Mouse (Mus musculus) left cerebral cortex, postnatal 10 days (tissue): ENCODE data around the gene Ap3s2. TPM values are rescaled to one million over a fixed set of nuclear protein-coding genes. Genes with fewer than 3 reads are reported as not detected.

Experiments
- DNase-seq, 2 experiments: peaks; one replicate each; pipeline ENCODE4 v3.0.0; 2021 to 2022; ENCODE audit warnings: low spot score in 2 of 2, mixed read lengths in 1 of 2; ENCODE audit errors: extremely low spot score in 1 of 2
- intact Hi-C: fragments of 180-260 bp; cut with DNase I; formaldehyde crosslinking; loops from one replicate; pipeline ENCODE4 v1.15.1; 2025
- total RNA-seq, 2 experiments: library from RNA; stranded (reverse); gene quantifications; 2 replicates each; pipeline ENCODE4 v1.2.3; 2021

Ap3s2 gene
- total RNA-seq, 2 experiments from 2014 or later = 48.9 to 50.0 TPM

DNA sequence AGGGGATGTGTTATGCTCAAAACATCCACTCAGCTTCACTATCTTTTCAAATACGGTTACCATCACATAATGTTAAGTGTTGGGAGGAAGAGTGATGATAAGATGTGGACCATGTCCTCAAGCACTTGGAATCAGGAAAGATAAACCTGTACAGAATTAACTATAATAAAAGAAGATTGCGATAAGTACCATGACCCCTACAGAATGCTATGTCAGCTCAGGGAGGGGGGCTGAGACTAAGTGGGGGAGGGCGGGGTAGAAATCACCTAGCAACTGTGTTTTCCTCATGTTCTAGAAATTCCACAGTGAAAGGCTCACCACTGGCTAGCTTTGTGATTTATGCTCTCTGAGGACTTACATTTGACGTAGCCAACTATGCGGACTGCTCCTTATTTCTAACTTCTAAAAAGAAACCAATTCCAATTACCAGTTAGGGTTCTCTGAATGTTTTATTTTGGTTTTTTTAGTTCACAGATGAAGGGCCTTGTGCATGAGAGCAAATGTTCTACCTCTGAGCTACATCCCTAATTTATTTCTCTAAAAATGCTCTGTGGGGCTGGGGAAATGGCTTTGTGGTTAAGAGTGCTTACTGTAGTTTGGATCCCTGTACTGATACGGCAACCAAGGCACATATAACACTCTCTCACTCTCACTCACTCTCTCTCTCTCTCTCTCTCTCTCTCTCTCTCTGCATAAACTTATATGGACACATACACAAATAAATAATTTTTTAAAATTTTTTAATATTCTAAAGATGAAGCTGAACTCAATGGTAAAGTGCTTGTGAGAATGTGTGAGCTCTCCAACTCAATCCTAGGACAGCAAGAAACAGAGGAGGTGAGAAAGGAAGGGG, 27.6 kb downstream of the Ap3s2 start:
- DNase-seq = no peak
- intact Hi-C loops = no loop called here

DNA sequence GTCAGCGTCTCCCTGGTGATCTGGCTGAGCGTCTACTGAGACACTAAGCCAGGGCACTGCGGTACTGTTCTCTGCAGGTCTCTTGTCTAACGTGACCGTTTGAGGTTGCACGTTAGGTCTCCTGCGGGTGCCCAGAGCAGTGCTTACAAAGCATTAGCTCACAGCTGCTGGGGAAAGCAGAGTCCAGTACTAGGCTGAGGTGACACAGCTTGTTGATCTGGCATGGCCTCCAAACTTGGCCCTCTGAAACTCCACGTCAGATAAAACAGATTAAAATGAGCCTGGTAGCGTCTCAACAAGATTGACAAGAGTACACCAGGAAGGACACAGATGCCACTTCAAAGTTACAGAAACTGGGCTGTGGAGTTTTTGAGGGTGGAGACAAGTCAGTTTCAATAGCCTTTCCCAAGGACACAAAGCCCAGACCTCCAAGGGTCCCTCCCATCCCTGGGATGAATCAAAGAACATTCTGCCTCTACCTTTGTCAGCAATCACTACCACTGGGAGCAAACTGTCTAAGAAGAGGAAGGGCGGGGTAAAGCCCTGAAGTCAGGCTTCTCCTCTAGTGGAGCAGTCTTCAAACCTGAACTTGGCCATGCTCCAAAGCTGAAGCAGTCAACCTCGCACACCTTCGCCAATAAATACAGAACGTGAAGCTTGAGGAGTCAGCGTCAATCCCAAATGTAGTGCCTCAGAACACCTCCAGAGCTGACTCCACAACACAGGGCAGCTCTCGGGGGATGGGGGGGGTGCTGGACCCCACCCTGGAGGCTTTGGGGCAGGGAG, 29.8 kb downstream of the Ap3s2 start:
- DNase-seq = no peak
- intact Hi-C loops = no loop called here

DNA sequence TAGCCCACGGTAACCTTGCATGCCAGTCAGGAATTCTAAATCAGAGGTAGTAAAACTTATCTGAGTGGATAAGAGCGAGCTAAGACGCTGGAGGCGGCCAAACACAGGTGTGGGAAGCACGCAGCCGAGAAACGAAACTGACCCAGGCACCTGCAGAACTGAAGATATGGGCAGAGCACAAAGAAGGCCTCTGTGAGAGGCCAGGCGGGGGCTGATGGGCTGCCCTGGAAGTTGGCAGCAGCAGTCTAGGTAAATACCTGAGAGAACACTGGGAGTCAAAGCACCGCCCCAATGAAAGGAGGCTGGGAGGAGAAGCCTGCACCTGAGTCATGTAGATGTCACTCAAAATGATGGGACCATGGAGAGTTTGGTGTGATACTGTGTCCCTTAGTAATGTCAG, 31.8 kb downstream of the Ap3s2 start:
- DNase-seq = no peak
- intact Hi-C loops = no loop called here

DNA sequence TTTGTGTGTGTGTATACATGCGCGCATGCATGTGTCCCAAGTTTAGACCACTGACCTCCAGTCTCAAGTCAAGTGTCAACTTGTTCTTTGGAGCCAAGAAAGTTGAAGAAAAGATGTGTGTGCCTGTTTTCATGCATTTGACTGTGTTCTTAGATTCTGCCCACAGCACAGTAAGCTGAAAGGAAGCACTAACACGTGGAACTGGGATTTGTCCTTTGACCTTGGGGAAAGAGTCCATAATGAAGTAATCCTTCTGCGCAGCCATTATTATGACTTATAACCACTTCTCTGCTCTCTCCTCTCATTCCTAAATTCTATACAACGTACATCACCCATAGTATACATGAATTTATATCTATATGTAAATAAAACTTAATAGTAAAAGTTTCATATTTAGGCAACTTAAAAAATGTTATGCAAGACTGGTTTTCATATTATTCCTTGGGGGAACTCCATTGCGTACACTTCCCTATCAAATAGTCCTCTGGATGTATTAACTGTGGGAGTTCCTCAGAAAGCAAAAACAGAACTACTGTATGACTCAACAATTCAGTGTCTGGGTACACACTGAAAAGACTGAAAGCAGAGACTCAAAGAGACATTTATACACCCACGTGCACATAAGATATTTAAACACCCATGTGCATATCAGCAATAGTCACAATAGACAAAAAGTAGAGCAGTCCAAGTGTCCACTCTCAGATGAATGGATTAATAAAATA, 36.7 kb downstream of the Ap3s2 start:
- intact Hi-C loops = no loop called here

DNA sequence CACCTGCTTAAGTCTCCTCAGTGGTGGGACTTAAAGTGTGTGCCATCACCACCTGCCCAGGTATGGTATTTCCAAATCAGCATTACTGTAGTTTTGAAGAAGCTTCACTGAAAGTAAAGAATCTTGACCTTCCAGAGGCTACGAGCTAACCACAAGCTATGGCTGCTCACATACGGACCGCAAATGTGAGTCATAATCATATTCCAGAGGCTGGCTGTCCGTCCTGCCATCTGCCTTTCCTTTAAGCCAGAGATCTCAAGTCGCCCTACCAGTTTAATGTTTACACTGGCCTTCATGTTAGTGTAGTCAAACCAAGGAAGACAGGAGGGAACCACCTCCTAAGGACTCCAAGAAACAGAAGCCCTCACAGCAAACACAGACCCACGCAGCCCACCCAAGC, 38.5 kb downstream of the Ap3s2 start:
- intact Hi-C loops = no loop called here
- no peak for DNase-seq

More for the DNA sequence above, 36.7 kb downstream of the Ap3s2 start:
- no peak for DNase-seq

DNA sequence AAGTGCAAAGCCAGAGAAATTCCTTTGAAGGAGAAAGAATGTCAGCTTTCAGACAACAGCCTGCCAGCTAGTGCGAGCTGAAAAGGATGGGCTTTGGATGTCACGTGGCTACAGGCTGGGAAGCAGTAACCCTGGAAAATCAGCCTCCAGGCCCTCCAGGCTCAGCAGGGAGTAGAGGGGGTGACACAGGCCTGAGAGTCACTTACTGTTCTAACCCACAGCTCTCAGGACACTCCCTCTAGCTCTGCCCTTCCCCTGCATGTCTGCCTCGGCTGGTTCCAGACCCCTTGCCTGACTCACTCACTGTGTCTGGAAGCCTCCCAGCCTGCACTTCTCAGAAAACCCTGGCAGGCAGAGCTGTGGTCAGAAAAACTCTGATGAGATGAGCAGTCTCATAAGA, 39.5 kb downstream of the Ap3s2 start:
- DNase-seq = peak in 1 of 2 experiments; percentile 57
- intact Hi-C loops = no loop called here

DNA sequence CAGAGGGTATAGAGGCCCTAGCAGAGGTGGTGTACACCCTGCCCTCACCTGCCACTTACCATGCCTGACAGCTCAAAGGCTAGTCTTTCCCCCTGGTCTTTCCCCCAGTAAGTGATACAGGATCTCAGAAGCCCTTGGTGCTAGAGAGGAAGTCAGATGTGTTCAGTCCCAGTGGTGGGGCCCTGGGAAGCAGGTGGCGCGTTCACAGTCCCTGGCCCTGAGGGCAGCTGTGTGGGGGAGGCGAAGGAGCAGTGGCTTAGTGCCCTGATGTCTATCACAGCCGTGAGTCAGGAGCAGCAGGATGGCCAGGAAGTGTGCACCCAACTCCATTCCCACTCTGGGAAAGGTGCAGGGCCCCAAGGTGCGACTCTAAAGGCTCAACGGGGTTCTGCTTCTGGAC, 40.4 kb downstream of the Ap3s2 start:
- DNase-seq = no peak
- intact Hi-C loops = no loop called here

DNA sequence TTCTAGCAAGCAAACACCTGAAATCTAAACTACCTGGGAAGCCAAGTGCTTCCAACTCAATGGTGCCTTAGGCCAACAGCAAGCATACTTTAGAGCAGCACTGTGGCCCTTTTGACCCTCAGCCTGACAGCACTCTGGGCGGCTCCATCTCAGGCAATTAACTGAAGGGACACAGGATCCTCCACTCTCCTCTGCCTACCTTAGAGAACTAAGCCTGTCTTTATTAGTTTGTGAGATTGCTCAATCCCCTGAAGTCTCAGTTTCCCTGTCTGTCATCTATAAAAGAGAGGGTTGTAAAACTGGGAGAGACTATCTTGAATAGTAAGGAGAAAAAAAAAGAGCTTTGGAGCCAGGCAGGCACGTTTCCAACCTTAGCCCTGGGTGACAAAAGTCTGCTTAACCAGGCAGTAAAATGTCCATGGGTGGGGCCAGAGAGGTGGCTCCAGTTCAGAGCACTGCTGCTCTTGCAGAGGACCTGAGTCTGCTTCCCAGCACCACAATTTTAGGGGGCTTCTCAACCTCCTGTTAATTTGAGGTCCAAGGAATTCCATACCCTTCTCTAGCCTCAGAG, 41.9 kb downstream of the Ap3s2 start:
- no peak for DNase-seq
- intact Hi-C loops = no loop called here

DNA sequence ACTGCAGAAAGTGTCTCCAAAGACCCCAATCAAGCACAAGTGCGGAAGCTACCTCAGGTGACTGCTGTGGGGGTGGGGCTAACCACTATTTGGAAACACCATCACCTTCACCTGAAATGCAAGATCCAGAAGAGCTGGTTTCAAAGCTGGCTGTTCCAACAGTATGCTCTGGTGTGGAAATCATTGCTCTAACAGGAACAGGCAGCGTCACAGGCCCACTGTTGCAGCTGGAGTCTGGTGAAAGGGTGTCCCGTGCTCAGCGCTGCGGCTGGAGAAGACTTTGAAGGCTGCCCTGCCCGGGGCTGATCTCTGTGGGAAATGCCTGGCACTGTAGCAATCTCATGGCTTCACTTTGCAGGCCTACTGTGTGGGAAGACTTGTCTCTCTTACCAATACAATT, 47.0 kb downstream of the Ap3s2 start:
- DNase-seq = no peak
- intact Hi-C loops = no loop called here

DNA sequence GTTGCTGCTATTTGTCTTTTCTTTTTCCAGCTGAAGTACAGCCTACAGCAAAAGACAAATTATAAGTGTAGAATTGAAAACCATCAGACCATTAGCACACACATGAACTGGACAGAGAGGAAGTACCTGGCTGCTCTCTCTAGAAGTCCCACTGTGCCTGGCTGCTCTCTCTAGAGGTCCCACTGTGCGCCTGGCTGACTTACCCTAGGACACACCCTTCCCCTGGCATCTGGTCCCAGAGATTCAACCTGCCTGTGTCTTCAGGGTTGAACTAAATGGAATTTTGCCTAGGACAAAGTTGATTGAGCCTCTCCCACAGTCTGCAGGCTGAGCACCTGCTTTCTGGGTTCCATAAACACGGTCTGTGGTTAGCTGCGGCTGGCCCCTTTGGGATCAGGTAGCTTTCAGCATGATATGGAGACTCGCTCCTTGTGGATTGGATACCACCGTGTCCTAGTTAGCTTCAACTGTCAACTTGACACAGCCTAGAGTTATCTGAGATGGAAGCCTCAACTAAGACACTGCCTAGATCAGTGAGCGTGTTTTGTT, 48.6 kb downstream of the Ap3s2 start:
- intact Hi-C loops = no loop called here
- DNase-seq = no peak

DNA sequence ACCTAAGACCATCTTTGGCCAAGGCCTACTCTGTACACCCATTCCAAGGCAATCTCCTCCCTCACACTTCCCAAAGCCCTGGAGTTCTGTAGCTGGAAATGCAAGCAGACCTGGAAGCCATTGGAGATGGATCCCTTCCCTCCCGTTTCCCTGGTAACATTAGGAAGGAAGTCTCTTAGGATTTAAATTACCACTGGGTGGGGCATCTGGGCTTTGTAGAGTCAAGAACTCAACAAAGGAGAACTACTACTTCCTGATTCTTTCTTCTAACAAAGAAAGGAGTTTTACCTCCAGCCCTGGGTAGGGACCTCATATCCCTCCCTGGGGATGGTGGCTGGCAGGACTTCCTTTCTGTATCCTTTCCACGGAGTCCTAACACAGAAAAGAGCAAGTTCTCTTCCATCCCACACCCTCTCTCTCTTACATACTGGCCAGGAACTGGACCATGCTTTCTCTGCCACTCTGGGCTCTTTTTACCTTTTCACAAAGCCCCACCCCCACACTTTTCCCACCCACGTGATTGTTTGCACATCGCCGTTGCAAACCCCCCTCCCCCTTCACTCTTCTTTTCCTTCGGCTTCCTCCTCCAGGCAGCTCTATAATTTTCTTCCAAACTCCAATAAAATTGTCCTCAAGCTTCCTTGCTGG, 51.3 kb downstream of the Ap3s2 start:
- DNase-seq = no peak
- intact Hi-C loops = no loop called here

DNA sequence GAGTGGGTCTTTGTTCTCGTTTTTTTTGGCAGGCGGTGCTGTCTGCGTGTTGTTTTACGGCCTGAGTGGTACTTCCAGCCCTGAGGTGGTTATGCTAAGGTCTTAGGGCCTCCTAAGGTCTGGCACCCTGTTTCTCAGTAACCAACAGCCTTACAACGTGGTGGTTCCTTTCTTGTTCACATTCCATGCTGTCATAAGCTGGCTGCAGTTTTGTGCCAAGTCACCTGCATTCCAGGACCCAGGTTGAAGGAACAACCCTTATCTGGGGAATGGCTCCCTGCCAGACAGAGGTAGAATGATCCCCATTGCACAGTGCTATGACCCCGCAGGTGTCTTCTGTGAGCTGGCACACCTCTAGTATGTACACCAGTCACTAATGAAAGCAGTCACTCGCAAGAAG, 52.0 kb downstream of the Ap3s2 start:
- intact Hi-C loops = no loop called here
- DNase-seq = no peak

DNA sequence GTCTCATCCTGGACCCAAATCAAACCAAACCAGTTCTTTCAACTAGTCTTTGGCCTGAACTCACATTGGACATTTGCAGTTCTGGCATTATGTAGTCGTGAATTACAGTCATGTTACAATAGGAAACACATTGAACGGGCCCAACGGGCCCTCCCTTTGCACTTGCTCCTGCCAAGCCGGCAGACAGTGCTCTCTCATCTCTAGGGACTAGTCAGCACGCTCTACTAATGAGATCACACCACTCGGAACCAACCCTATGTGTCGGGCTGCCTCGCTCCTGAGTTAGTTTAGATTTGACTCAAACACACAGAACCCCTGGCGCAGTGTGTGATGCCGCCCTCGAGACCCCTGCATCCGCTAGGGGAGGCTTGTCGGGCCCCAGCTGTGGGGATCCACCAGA, 52.6 kb downstream of the Ap3s2 start:
- DNase-seq = no peak
- intact Hi-C loops = no loop called here

DNA sequence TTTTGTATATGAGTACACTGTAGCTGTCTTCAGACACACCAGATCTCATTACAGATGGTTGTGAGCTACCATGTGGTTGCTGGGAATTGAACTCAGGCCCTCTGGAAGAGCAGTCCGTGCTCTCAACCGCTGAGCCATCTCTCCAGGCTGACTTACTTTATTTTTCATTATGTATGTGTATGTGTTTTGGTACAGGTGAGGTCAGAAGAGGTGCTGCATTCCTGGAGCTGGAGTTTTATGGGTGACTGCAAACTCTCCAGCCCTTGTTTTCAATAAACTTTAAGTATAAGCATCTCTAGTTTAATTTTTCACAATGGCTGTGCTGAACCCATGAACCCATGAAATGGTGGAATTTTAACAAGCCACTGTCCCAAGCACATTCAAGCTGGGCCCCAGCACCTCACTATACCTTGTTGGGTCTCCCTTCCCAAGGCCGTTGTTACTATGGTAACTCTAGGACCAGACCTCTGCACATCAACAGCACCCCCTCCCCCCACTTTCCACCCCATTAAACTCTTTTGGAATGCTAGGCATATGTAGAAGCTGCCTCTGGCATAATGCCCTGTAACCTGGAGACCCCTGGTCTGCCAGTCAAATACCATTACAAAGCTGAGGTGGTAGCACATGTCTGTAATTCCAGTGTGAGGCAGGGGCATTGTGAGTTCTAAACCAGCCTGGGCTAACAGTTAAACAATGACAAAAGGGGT, 54.0 kb downstream of the Ap3s2 start:
- intact Hi-C loops = no loop called here
- DNase-seq = no peak

DNA sequence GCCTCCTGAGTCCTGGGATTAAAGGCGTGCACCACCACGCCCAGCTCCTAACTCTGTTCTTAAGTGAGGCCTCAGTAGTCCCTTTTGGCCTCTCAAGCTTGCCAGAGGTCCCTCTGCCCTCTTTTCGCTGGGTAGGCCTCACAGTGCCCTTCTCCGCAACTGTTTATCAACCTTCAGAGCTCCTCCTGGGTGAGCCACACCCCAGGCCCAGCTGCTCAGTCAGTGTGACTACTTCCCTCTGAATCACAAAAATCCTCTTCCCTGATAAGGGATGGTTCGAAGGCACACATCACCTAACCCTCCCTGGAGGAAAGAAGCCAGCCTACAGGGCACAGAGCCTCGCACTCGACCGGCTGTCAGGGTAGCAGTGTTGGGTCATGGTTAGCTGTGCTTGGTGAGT, 58.7 kb downstream of the Ap3s2 start:
- intact Hi-C loops = no loop called here
- DNase-seq = no peak

DNA sequence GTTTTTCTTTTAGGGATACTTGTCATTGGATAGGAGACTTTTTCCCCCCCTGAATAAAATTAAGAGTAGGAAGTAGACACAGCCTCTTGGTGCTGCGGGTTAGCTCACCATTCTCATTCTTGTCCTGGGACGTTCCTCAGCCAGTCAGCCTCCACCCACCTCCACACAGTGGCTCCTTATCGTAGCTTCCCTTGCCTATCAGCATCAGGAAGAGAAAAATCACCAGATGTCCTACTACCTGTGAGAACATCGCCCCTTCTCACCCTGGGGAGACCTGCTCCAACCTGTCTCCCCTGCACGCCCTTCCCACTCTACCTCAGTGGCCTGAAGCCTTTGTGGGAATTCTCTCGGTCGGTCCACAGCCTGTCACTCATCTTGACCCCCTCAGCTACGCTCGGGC, 59.6 kb downstream of the Ap3s2 start, which contains the start of gene Anpep:
Gene Anpep (minus strand): TSS at position 249 of the 400 bp plus-strand sequence.
- intact Hi-C loops = no loop called here
- no peak for DNase-seq

DNA sequence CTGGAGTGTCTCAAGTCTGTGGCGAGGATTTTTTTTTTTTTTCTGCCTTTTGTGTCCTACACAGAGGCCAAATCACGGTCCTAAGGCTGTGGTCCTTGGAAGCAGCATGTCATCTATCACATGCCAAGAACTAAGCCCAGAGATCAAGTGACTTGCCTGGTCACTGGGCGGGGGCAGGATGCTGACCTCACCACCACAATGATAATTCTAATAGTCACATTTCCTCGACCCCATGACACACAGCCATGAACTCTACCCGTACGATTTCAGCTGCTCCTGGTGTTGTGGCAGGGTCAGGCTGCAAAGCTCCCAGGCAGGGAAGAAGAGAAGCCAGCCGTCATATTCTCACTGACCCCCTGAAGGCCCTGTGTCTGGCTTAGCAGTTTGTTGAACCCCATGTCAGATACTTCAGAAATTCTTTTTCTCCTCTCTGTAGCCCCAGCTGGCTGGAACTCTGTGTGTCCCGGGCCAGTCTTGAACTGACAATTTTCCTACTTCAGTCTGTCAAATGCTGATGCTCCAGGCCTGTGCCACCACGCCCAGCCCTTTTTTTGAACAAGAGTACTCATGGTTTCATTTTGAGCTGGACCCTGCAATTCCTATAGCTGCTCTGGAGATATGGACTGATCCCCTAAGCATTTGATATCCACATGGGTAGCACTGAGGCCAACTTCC, 61.4 kb downstream of the Ap3s2 start:
- intact Hi-C loops = no loop called here

More for the DNA sequence above, 61.4 kb downstream of the Ap3s2 start:
- DNase-seq = no peak
